Mouse (Mus musculus) spleen, postnatal 36 days (tissue): ENCODE measurements at regions not wholly inside any gene's neighbourhood (a gene's known extent, or its start where the extent isn't known, plus 50 kb on each side); places are given as distances from the start of the nearest gene placed in this dataset.

Experiments
- DNase-seq, 2 experiments: peaks; one replicate each; pipeline ENCODE4 v3.0.0; 2022; ENCODE audit warnings: low spot score in 2 of 2, mixed read lengths in 1 of 2

- no peak for DNase-seq
Observed at GRCm38 (mm10) chr15:56604266-56604665, 873.2 kb downstream of the Slc22a22 start.

GRCm38 (mm10) chr15:56592656-56593055, 884.8 kb downstream of the Slc22a22 start:
- no peak for DNase-seq

DNA sequence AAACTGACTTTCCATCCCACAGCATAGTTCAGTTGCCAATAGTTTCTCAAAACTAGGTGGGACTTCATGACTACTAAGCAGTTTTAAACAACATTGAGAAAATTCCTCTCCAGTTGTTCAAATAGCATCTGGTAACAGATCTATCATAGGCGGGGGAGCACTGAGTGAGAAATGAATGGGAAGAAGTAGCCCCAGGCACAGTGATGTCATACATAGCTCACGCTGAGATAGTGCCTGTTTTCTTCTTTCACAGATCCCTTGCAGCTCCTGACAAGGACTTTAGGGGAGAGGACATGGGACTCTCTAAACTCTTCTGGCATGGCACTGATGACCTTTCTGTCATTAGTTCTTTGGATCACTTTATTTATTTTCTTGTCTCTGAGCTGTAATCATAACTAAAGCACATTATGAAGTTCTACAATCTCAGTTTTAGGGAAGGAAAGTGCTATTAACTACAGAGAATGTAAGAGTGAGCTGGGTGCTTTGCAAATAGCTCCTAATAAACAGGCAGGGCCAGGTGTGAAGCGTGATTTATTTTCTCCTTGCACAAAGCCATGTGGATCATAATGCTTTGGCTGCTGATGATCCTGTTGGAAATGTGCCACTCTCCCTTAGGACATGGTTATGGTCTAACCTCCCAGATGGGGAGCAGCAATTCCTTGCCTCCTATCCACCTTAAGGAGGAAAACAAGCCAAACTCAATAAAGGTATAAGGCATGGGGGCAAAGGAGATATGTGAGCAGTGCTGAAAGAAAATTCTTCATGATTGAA, 896.5 kb downstream of the Slc22a22 start:
- no peak for DNase-seq

DNA sequence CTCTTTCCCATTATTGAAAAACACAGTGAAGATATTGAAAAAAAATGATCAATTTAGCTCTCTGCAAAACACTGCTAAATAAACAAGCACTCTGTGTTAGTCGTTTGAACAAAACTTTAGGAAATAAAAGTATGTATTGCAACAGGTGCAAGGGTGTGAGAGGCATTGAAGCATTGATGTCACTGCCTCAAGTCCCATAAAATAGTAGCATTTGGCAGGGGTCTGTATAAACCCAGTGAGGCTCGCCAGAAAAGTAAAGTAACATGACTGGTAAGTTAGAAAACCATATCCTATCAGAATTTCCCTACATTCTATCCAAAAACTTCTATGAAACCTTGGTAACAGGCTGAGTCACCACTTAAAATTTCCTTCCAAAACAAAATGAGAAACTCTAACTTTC, 914.2 kb downstream of the Slc22a22 start:
- no peak for DNase-seq

DNA sequence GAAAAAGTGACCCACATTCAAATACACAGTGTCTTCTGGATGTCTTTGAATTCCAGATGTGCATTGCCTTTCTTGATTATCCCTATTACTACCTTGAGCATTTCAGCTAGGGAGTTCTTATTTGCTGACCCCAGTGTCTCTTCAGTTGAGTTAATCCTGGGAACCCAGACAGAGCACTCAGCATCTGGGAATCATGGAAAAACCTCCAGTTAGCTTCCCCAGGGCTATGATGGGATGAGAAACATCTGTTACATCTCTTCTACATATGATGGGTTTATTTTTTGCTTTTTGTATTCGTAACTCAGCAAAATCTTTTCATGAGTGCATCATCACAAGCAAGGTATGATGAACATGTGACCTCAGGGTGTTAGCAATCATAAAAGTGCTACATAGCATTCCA, 914.6 kb downstream of the Slc22a22 start:
- DNase-seq, result no peak

DNA sequence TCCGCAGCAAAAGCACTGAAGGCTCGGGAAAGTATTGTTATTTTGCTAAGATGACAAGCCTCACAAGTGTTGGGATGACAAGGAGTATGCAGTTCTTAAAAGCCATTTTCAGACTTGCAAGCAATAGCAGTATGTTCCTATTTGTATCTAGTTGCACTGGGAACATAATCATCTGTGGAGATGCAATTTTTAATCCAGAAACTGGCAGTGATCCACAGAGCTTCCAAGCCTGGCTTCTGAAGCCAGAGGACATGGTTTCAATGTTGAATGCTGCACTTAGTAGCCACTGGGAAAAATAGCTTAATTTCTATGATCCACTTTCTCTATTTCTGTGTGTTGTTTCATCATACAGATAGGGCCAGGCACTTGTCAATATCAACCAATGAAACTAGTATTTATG, 915.3 kb downstream of the Slc22a22 start:
- DNase-seq, result no peak

GRCm38 (mm10) chr15:56554386-56554785, 923.0 kb downstream of the Slc22a22 start:
- no peak for DNase-seq

GRCm38 (mm10) chr15:56553851-56554250, 923.6 kb downstream of the Slc22a22 start:
- DNase-seq, result no peak

DNA sequence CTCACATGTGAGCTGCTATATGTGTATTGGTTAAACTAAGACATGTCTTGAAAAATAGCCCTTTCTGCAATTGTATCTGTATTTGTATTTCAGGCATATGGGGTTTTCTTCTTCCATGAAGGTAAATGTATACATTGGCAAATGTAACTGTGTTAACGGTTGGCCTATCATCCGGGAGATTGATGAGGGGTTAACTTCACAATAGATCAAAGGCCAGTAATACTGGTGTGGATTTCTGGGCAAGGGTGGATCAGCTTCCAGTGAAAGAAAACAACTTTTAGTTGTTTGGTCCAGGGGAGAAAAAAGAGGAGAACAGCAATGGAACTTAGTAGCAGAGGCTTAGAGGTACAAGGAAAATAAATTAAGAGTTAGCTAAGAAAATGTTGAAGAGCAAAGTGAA, 945.9 kb downstream of the Slc22a22 start:
- no peak for DNase-seq

DNA sequence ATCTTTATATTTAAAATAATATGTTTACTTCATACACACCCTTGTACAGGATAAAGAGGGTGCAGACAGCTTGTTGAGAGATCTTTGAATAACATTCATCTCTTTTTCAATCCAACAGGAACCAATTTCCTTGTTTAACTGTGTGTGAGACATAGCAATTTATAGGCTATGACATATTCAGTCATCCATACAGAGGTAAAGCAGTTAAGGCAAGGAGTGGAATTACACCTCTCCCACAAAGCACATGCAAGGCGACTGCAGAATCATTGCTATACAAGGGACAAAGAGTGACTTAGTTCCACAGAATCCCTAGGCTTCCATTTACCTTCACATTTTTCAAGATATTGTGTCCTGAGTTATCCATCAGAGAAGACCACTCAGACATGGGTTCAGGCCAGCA, 959.0 kb downstream of the Slc22a22 start:
- no peak for DNase-seq

DNA sequence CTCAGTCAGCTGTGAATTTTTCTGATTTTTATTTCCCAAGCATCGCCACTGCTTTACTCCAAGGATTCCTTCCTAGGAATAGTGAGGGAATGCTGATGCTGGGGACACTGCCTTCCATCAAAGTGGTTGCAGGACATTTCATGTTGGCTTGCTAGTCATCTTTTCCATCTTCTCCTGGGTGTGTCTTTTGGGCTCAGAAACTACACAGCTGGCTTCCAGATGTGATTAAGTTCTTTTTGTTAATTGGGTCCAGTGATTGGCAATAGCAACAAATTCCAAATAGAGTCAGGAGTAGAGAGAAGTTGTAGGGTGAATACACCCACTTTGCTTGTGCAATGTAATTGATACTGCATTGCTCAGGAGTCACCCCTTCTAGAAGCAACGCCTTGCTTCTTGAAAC, 961.3 kb downstream of the Slc22a22 start:
- no peak for DNase-seq

GRCm38 (mm10) chr15:56498774-56499173, 978.7 kb downstream of the Slc22a22 start:
- no peak for DNase-seq

DNA sequence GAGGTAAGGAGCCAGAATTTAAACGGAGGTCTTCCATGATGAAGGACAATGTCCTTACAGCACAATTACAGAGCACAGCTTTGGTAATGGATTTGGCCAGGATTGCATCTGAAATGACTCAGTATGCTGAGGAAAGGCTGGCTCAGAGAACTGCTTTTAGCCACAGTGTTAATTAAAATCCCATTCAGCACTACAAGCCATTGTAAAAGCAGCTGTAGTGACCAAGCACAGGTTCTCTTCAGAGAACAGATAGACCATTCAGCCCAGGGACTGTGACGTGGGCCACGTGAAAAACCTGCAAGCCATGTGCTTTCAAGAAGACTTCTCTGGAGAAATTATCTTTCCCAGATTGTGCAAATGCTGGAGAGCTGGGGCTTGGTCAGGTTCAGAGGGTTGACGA, 979.7 kb downstream of the Slc22a22 start:
- DNase-seq, result no peak

DNA sequence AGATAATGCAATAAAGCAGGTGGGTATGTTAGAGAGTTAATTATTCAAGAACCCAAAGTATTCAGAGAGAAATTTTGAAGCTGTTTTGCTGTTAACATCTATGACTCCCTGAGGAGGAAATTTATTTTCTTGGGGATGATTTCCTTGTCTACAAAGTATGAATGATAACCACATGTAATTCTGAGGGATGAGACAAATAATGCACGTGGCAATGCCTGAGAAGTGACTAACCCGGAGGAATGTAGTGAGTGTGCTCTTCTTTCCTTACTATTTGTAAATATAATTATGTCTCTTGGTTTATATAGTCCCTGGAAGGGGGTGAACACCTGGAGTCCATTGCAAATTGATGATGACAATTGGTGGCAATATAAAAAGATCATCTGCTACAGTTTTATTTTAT, 981.1 kb downstream of the Slc22a22 start:
- DNase-seq, result no peak

DNA sequence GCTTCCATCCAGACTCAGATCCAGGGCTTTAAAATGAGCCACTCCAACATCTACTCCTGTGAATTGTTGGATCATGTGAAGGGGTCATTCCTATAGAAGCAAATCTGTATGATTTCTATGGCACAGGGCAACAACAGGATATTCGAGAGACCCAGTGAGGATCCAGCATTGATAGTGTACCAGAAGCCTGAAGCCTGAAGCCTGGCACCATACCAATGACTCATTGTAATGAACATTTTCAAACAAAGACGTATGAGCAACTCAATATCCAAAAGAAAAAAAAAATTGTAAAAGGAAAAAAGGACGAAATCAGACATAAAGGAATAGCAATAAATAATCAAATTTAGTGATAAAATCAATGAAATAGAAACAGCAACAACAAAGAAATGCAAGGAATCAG, 991.5 kb downstream of the Slc22a22 start:
- no peak for DNase-seq

- no peak for DNase-seq
Observed at GRCm38 (mm10) chr15:56484693-56485092, 992.7 kb downstream of the Slc22a22 start.

GRCm38 (mm10) chr15:56479682-56480081, 997.7 kb downstream of the Slc22a22 start:
- DNase-seq, result no peak

DNA sequence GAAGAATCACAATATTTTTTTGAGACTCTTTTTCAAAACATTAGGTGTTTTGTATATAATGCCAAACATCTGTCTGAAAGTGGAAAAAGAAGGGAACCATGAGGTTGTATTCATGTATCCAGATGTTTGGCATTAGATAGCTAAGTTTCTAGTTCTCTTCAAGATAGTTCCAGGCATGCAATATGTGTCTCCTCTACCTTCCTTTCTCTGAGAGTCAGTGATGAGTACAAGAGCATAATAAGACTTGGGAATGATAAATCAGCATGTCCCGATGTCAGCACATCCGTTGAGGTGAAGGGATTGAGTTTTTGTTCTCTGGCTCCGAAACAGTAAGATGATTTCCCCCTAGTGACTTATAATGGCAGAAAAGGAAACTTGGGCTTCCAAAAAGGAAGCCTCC, 998.4 kb downstream of the Slc22a22 start:
- no peak for DNase-seq

DNA sequence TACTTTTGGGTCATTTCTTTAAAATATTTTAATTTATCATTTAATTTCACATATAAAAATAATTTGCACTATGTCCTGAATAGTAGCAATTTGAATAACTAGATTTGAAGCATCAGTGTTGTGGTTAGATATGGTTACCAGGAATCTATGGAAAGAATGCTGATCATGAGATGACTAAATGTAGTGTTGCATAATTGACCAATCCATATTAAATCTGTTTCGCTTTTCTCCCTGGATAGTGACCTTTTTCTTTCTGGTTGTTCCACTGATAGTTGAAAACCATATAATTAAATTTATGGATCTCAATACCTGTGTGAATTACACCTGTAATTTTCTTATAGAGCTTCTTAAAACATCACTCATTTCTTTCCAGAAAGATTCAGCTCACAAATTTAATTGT, 1003.7 kb downstream of the Slc22a22 start:
- DNase-seq, result no peak

- DNase-seq, result no peak
Observed at GRCm38 (mm10) chr15:56451881-56452280, 1025.5 kb downstream of the Slc22a22 start.

DNA sequence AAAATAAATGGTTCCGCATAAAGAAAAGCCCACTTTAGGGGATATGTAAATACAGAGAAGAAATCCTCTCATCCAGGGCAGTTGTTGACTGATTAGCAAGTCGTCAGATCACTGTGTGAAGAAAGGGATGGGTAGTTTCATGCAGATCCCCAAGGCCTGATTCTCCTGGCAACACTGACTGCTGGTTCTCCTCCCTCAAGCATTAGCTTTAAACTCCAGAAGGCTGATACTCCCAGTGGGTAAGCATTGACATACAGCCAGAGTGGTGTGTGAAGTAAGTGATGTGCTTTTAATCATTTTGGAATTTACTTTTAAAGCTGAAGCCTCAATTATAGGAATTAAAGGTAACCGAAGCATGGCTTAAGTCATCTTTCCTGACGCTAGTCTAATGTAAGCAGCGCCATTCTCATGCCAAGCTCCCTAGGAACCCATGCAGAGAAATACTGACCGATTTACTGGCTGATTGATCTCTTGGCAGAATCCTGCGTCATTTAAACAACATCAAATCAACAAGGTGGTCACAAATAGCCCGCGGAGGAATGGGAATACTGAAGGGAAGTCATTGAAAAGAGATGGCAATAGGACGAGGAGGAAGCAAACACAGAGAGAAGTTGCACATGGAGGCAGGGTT, 1029.3 kb downstream of the Slc22a22 start:
- DNase-seq, result no peak

- no peak for DNase-seq
Observed at GRCm38 (mm10) chr15:56440171-56440570, 1037.3 kb downstream of the Slc22a22 start.

DNA sequence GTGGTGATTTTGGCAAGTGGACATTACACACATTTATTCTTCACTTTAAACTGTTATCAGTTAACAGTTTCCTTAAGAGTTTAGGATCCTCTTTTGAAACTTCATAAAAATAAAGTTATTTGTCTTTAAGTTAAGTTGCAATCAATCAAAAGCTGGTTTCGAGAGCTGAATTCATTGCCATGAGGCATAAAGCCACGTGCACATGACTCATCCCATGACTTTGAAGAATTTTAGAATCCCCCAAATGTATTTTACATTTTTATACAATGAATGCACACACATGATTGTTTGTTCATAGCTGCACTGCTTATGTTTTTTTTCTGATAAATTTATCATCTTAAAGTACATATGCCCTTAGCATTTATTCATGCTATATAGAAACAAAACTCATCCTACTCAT, 1039.1 kb downstream of the Slc22a22 start:
- no peak for DNase-seq

DNA sequence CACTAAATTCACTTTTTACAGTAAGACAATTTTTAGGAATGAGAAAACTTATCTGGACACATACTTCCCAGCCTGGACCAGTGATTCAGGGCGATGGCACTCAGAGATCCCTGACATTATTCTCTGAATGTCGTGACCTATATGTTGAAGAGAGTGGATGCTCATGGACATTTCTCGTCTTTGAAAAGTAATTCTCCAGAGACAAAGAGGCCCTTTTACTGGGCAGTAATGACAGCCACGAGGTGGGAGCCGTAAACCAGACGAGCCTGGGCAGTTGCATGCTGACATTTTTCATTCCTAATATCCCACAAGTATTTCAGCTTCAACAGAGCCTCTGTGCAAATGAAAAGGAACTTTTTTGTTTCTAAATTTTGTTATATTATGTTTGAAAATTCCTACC, 1041.3 kb downstream of the Slc22a22 start:
- DNase-seq, result no peak
